Mouse (Mus musculus) CD4-positive naive resting alpha-beta T cell, adult 76 days (primary cell): Measurements from ENCODE around the gene Kcnmb1. TPM values are rescaled to one million over a fixed set of nuclear protein-coding genes. Genes with fewer than 3 reads are reported as not detected.

Experiments used
- total RNA-seq: library from RNA; stranded (reverse); gene quantifications from one replicate; pipeline ENCODE4 v1.2.4, GENCODE M21; 2023

Kcnmb1 gene
- total RNA-seq, result not detected

DNA sequence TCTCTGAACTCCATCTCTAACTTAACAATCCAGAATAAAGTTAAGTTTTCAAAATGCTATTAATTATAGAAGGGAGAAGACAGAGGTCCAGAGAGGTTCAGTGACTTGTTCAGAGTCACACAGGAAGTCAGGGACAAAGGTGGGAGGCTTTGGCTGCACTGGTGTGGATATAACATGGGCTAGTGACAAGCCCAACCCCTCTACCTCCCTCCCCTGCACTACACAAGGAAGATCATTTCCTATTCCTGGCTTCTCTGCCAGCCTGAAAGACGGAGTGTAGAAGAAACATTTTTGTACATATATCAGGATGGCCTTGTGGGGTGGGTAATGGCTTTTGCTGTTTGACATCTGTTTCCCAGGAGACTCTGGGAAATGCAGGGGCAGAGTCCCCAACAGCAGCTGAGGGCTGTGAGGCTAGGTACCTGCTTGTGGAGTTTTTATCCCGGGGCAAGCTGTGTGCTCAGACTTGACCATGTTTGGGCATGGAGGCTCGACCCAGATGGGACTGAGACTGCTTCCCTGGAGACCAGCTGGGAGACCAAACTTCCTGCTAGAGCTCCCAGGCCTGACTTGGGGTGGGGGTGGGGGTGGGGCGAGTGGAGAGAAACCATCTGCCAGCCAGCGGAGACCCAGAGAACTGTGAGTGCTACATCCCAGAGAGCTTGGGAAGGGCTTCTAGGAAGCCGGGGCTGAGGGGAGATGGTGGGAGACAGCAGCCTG, at the start of gene Kcnmb1:
Gene Kcnmb1 (plus strand): TSS at position 326 of the 720 bp plus-strand sequence.

DNA sequence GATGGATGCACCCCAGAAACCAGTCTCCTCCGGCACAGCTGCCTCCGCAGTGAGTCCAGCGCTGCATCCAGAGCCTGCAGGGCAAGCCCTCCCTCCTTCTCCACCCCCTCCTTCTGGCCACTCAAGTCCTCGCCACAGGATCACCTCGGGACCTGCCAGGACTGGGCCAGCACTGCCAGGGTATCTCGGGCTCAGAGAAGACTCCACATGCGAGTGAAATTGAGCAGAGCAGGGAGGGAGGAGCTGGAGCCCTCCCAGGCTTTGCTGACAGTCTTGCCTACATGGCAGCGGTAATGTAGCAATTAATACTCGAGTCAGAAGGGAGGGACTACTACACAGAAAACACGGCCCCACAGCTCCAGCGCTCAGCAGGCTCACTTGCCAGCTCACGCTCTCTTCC, 30.1 kb downstream of the Kcnmb1 start, which contains the start of gene Kcnip1:
Gene Kcnip1 (minus strand): TSS at position 215 of the 400 bp plus-strand sequence.

Other genes with a start within 250 kb of the Kcnmb1 start
- not detected for gene Kcnip1, start 30.1 kb downstream of the Kcnmb1 start, total RNA-seq
- 208 TPM for gene Lcp2, start 83.9 kb downstream of the Kcnmb1 start, total RNA-seq
- gene 4930469K13Rik, start 135.5 kb downstream of the Kcnmb1 start, total RNA-seq, result 0.88 TPM
- not detected for gene Foxi1, start 245.1 kb downstream of the Kcnmb1 start, total RNA-seq